Mouse (Mus musculus) adrenal gland, adult 10 weeks (tissue): Measurements from ENCODE around the gene Gm17402. TPM values are rescaled to one million over a fixed set of nuclear protein-coding genes. Genes with fewer than 3 reads are reported as not detected.

Experiments
- polyA plus RNA-seq: library from polyadenylated mRNA; stranded (reverse); fragments of 350-450 nt; fragmentation: Illumina TruSeq; extraction: RNeasy Lipid Tissue Mini Kit (QIAGEN cat#74804); gene quantifications from one replicate; pipeline ENCODE4 v1.2.3, GENCODE M21; 2014; ENCODE audit warnings: low read depth, low replicate concordance

The Gm17402 gene
- polyA plus RNA-seq = not detected

DNA sequence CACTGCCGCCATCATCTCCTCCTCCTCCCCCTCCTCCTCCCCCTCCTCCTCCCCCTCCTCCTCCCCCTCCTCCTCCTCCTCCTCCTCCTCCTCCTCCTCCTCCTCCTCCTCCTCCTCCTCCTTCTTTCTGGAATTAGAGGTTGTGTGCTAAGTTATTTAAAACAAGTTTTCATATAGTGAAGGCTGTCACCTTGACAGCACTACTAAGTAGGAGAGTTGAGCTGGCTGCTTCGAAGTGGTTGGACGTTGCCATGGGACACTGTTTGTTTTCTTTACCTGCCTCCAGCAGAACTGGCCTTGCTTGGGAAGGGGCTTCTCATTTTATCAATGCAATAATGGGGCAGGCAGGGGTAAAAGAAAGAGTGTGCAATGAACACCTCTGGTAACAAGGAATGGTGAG is at the start of gene Gm17402:
TSS of gene Gm17402 (minus strand) at position 101 of the 400 bp plus-strand sequence.

DNA sequence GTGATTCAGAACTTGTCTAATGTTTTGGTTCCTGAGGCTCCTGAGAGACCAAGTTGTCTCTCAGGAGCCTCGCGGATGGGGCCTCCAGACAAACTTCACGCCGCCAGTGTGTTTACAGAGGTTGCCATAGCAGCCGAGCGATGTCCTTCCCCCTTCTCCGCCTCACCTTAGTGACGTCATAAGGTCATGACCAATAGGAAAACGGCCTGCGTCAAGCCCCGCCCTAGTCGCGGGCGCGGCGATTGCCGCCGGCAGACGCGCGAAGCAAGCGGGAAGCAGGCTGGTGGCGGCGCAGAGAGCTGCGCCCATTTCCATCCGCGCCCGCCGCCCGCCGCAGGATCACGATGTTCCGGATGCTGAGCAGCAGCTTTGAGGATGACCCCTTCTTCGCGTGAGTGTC is 1.1 kb downstream of the Gm17402 start, which contains the start of gene Mlf1:
TSS of gene Mlf1 (plus strand) at position 226 of the 400 bp plus-strand sequence.

Other genes starting within 250 kb of the Gm17402 start
- gene Mlf1, start 1.1 kb downstream of the Gm17402 start, polyA plus RNA-seq = 10.1 TPM
- gene Gfm1, start 54.9 kb upstream of the Gm17402 start, polyA plus RNA-seq = 150 TPM
- gene Lxn, start 88.8 kb upstream of the Gm17402 start, polyA plus RNA-seq = 16.9 TPM
- not detected for gene Rarres1, start 140.4 kb upstream of the Gm17402 start, polyA plus RNA-seq
- 169 TPM for gene Mfsd1, start 207.6 kb upstream of the Gm17402 start, polyA plus RNA-seq